ENCODE assay signal across 26 mouse cellular contexts in the genomic region with DNA sequence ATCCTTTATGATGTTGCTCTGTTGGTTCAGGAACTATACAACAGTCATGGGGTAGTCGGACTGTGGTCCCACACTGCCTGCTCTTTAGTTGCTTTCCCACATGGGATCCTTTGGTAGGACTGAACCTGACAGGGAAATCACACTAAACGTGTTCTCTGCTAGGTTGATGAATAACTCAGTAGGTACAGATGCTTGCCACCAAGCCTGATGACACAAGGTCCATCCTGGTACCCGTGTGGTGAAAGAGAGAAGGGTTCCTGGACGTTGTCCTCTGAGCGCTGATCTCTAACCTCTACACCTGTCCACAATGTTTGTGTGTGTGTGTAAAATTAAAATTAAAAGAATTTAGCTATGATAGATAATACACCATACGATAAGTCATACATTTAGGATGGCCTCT.
A peak's percentile ranks its signal among the peaks of the same experiment; 100 is the strongest.
DNase-seq lines count a peak whose midpoint lies in the region; ATAC-seq and TF ChIP-seq lines count a peak whose summit lies in the region.
"Had no signal": no experiment of that assay in that cellular context is flagged by ENCODE, and none has a peak within 500 bp of the region (broad histone marks: within the 10 kb centered on the region; RNA-seq: fewer than 3 reads in every experiment).

No protein-coding gene starts in this region.

- no peaks in the 10 kb centered on the region for H3K27me3 ChIP-seq in kidney, adult 2 months (replicated peaks; ENCODE audit: control insufficient read depth, insufficient read depth, low read length)
- H3K27me3 ChIP-seq in liver, adult 2 months (ENCODE audit: control insufficient read depth, insufficient read depth, low read length) = no peaks in the 10 kb centered on the region
- no peaks in the 10 kb centered on the region for H3K27me3 ChIP-seq in liver, embryonic 11.5 days (replicated peaks; ENCODE audit: control insufficient read depth, insufficient read depth, low read length)
- no peaks in the 10 kb centered on the region for H3K27me3 ChIP-seq in liver, embryonic 16.5 days (ENCODE audit: control insufficient read depth, insufficient read depth, low read depth, low read length)
- H3K27me3 ChIP-seq: CH12.LX; embryonic facial prominence, embryonic 12.5 days; embryonic facial prominence, embryonic 15.5 days; hindbrain, embryonic 12.5 days; hindbrain, embryonic 15.5 days; Patski had no signal

- H3K9ac ChIP-seq in liver, adult 2 months (ENCODE audit: low read depth, low read length) = peak overlapping the region; percentile 48
- no peak overlapping the region for H3K9ac ChIP-seq in liver, embryonic 11.5 days (ENCODE audit: low read depth, low read length)
- no peak overlapping the region for H3K9ac ChIP-seq in liver, embryonic 16.5 days (ENCODE audit: low read depth, low read length)
- H3K9ac ChIP-seq: embryonic facial prominence, embryonic 12.5 days; embryonic facial prominence, embryonic 15.5 days; forebrain, postnatal 0 days; hindbrain, embryonic 12.5 days; hindbrain, embryonic 15.5 days had no signal

- no peaks in the 10 kb centered on the region for H3K79me2 ChIP-seq in liver, adult 2 months (ENCODE audit: control insufficient read depth, insufficient read depth, low read length)

- TF ChIP-seq CTCF in kidney, adult 2 months (conservative IDR thresholded peaks at IDR 0.05; ENCODE audit: insufficient read depth, insufficient read length, low read depth, low read length) = no peak
- no peak for TF ChIP-seq CTCF in liver, adult 2 months (IDR thresholded peaks at IDR 0.05; ENCODE audit: low read depth, low read length)

- no peaks in the 10 kb centered on the region for H3K9me3 ChIP-seq in liver, embryonic 11.5 days (ENCODE audit: control insufficient read depth, low read length)
- no peaks in the 10 kb centered on the region for H3K9me3 ChIP-seq in liver, embryonic 16.5 days (replicated peaks; ENCODE audit: control insufficient read depth, low read length)
- H3K9me3 ChIP-seq: embryonic facial prominence, embryonic 12.5 days; embryonic facial prominence, embryonic 15.5 days; G1E; heart, embryonic 10.5 days; hindbrain, embryonic 12.5 days; hindbrain, embryonic 15.5 days had no signal

- DNase-seq in kidney, adult 2 months = peak; percentile 36
- DNase-seq in kidney, postnatal 14 days = no peak
- peak; percentile 97 for DNase-seq in liver, adult 2 months (ENCODE audit: extremely low read depth, low read depth, low spot score)
- DNase-seq in liver, embryonic 11.5 days (ENCODE audit: low spot score) = no peak
- no peak for DNase-seq in adrenal gland, adult 18-20 months (ENCODE audit: low spot score in 2 of 2)
- DNase-seq: adrenal gland, adult 2 months; adrenal gland, postnatal 14 days; B cell, adult 2 months; cerebellum, adult 11 months; cerebellum, adult 2 months; cerebellum, adult 9-11 months; cerebellum, postnatal 25 days; forebrain, postnatal 0 days; gastrocnemius, adult 2 months; gastrocnemius, postnatal 25 days; heart, adult 2 months had no signal

- H3K4me2 ChIP-seq in liver, embryonic 11.5 days = no peak overlapping the region
- H3K4me2 ChIP-seq in liver, embryonic 16.5 days (ENCODE audit: low read depth, low read length) = no peak overlapping the region
- H3K4me2 ChIP-seq: embryonic facial prominence, embryonic 12.5 days; embryonic facial prominence, embryonic 15.5 days; hindbrain, embryonic 12.5 days; hindbrain, embryonic 15.5 days had no signal

- no peaks in the 10 kb centered on the region for H3K4me1 ChIP-seq in kidney, adult 2 months (ENCODE audit: control insufficient read depth, insufficient read depth, low read length)
- peaks cover 2% of the 10 kb centered on the region; the same call in 1 of the 2 replicates for H3K4me1 ChIP-seq in liver, adult 2 months (ENCODE audit: control insufficient read depth, insufficient read depth, low read length)
- H3K4me1 ChIP-seq in liver, embryonic 11.5 days (replicated peaks; ENCODE audit: control insufficient read depth, insufficient read depth, low read length) = no peaks in the 10 kb centered on the region
- no peaks in the 10 kb centered on the region for H3K4me1 ChIP-seq in liver, embryonic 16.5 days (ENCODE audit: control insufficient read depth, low read depth, low read length)

- ATAC-seq in liver, embryonic 11.5 days (replicated peaks; ENCODE audit: low FRiP score) = no peak
- peak; percentile 77 for ATAC-seq in liver, embryonic 16.5 days (ENCODE audit: low read depth)
- ATAC-seq: forebrain, embryonic 14.5 days; forebrain, postnatal 0 days; Patski had no signal

- no peak for TF ChIP-seq POLR2A in kidney, adult 2 months (IDR thresholded peaks at IDR 0.05; ENCODE audit: low read depth, low read length)
- TF ChIP-seq POLR2A in liver, adult 2 months (IDR thresholded peaks at IDR 0.05; ENCODE audit: extremely low read depth, insufficient read depth, low read length) = no peak

- no peak overlapping the region for H3K4me3 ChIP-seq in kidney, adult 2 months (ENCODE audit: insufficient read depth, low read depth, low read length)
- H3K4me3 ChIP-seq in liver, adult 2 months (ENCODE audit: insufficient read depth, low read depth, low read length) = no peak overlapping the region
- H3K4me3 ChIP-seq in liver, embryonic 11.5 days (ENCODE audit: low read depth, low read length) = no peak overlapping the region
- H3K4me3 ChIP-seq in liver, embryonic 16.5 days (ENCODE audit: low read depth, low read length) = no peak overlapping the region
- H3K4me3 ChIP-seq: embryonic facial prominence, embryonic 12.5 days; embryonic facial prominence, embryonic 15.5 days; gastrocnemius, adult 2 months; heart, adult 2 months; heart, embryonic 10.5 days; hindbrain, embryonic 12.5 days; hindbrain, embryonic 15.5 days had no signal

- H3K27ac ChIP-seq in kidney, adult 2 months (ENCODE audit: insufficient read depth, low read depth, low read length) = no peak overlapping the region
- peak overlapping the region; percentile 80 for H3K27ac ChIP-seq in liver, adult 2 months (replicated peaks; ENCODE audit: insufficient read depth, low read depth, low read length)
- H3K27ac ChIP-seq in liver, embryonic 11.5 days (ENCODE audit: low read depth, low read length) = no peak overlapping the region
- no peak overlapping the region for H3K27ac ChIP-seq in liver, embryonic 16.5 days (ENCODE audit: low read length)
- H3K27ac ChIP-seq: embryonic facial prominence, embryonic 12.5 days; embryonic facial prominence, embryonic 15.5 days; gastrocnemius, adult 2 months; heart, adult 2 months; heart, embryonic 10.5 days; hindbrain, embryonic 12.5 days; hindbrain, embryonic 15.5 days had no signal

- WGBS in kidney, adult 2 months = 83% methylated on average over 6 of the region's 6 CpGs
- 28% methylated on average over 6 of the region's 6 CpGs for WGBS in liver, adult 2 months
- WGBS in liver, embryonic 11.5 days = 85% methylated on average over 6 of the region's 6 CpGs
- 65% methylated on average over 6 of the region's 6 CpGs for WGBS in liver, embryonic 16.5 days (ENCODE audit: insufficient replicate concordance)

- no peaks in the 10 kb centered on the region for H3K36me3 ChIP-seq in kidney, adult 2 months (ENCODE audit: control insufficient read depth, insufficient read depth, low read length)
- H3K36me3 ChIP-seq in liver, adult 2 months (ENCODE audit: control insufficient read depth, insufficient read depth, low read length) = no peaks in the 10 kb centered on the region
- H3K36me3 ChIP-seq in liver, embryonic 11.5 days (ENCODE audit: control insufficient read depth, insufficient read depth, low read length) = no peaks in the 10 kb centered on the region
- H3K36me3 ChIP-seq in liver, embryonic 16.5 days (ENCODE audit: control insufficient read depth, insufficient read depth) = no peaks in the 10 kb centered on the region
- H3K36me3 ChIP-seq: embryonic facial prominence, embryonic 12.5 days; embryonic facial prominence, embryonic 15.5 days; G1E; heart, embryonic 10.5 days; hindbrain, embryonic 12.5 days; hindbrain, embryonic 15.5 days had no signal

Comparison
In these comparisons a context has a peak if more than half of its experiments do, and no peak if none do; other contexts are left out.
1. DNase-seq: peak in kidney, adult 2 months (single experiment) and liver, adult 2 months (single experiment); none in kidney, postnatal 14 days (single experiment), liver, embryonic 11.5 days (single experiment) and adrenal gland, adult 18-20 months (0 of 2).